Mouse (Mus musculus) limb, embryonic 10.5 days (tissue): ENCODE data around the gene Yap1. TPM values are rescaled to one million over a fixed set of nuclear protein-coding genes. Genes with fewer than 3 reads are reported as not detected.

Experiments used
- DNase-seq: peaks from one replicate; pipeline ENCODE4 v3.0.0-alpha.2; 2017; ENCODE audit warnings: low spot score
- H3K27ac ChIP-seq: fragments of 300-500 bp; sonication (generic); 2 replicates; pipeline ENCODE4 v1.5.1; 2016; ENCODE audit warnings: mild to moderate bottlenecking
- H3K27me3 ChIP-seq: fragments of 300-500 bp; sonication (generic); 2 replicates; pipeline ENCODE4 v1.6.1; 2016; ENCODE audit warnings: low read depth, mild to moderate bottlenecking; ENCODE audit not compliant: poor library complexity, severe bottlenecking
- H3K36me3 ChIP-seq: fragments of 300-500 bp; sonication (generic); 2 replicates; pipeline ENCODE4 v1.6.1; 2016; ENCODE audit warnings: mild to moderate bottlenecking, moderate library complexity
- H3K4me1 ChIP-seq: fragments of 300-500 bp; sonication (generic); 2 replicates; pipeline ENCODE4 v1.6.1; 2016
- H3K4me3 ChIP-seq: fragments of 300-500 bp; sonication (generic); 2 replicates; pipeline ENCODE4 v1.5.1; 2016; ENCODE audit warnings: mild to moderate bottlenecking, moderate library complexity
- H3K9me3 ChIP-seq: fragments of 300-500 bp; sonication (generic); replicated peaks from 2 replicates; pipeline ENCODE4 v1.6.1; 2016; ENCODE audit warnings: mild to moderate bottlenecking
- WGBS: fragments of 180-500 bp; shearing (Covaris S2); methylation state at CpG from one replicate; pipeline ENCODE4 v1.1.7; 2016; 5-methylcytosine and 5-hydroxymethylcytosine counted together
- polyA plus RNA-seq: library from polyadenylated mRNA; unstranded; fragments of >200 nt; fragmentation: Nextera tagmentation; extraction: Ambion mirVana; gene quantifications from 2 replicates; pipeline ENCODE4 v1.2.1, GENCODE M21; 2016

The Yap1 gene
- polyA plus RNA-seq: 49.6 and 55.6 TPM in 2 replicates

- Histone ChIP-seq H3K27ac (peak within 1 kb of the TSS; percentile 100), H3K4me1 (peaks cover 33% of the 10 kb centered on the region), H3K4me3 (peak within 1 kb of the TSS; percentile 85), H3K27me3 (no peaks in the 10 kb centered on the region), H3K36me3 (peaks cover 25% of the 10 kb centered on the region), H3K9me3 (no peaks in the 10 kb centered on the region)
- peak; percentile 93 for DNase-seq
- WGBS: under 1% methylated on average over 78 of the region's 79 CpGs
Measured at GRCm38 (mm10) chr9:8004370-8004991, at the start of gene Yap1. TSS of gene Yap1 (minus strand) at chr9:8004596.

- Histone ChIP-seq H3K27ac (peak overlapping the region; percentile 85), H3K4me3 (peak overlapping the region; percentile 69), H3K4me1 (peaks cover 14% of the 10 kb centered on the region), H3K27me3 (no peaks in the 10 kb centered on the region), H3K36me3 (no peaks in the 10 kb centered on the region), H3K9me3 (no peaks in the 10 kb centered on the region)
- no peak for DNase-seq
- WGBS: 17% methylated on average over 5 of the region's 5 CpGs
Measured at GRCm38 (mm10) chr9:8043044-8043387, 38.6 kb upstream of the Yap1 start.

GRCm38 (mm10) chr9:8042338-8043043, 38.1 kb upstream of the Yap1 start, which contains the start of gene Cfap300:
TSS of gene Cfap300 (minus strand) at chr9:8042823.
- under 1% methylated on average over 39 of the region's 39 CpGs for WGBS
- Histone ChIP-seq H3K36me3 (no peaks in the 10 kb centered on the region), H3K27me3 (no peaks in the 10 kb centered on the region), H3K4me3 (peak within 1 kb of the TSS; percentile 69), H3K9me3 (no peaks in the 10 kb centered on the region), H3K27ac (peak within 1 kb of the TSS; percentile 85), H3K4me1 (peaks cover 14% of the 10 kb centered on the region)
- peak; percentile 97 for DNase-seq

- H3K27me3 ChIP-seq: no peaks in the 10 kb centered on the region
- no peak overlapping the region for H3K27ac ChIP-seq
- peaks cover 8% of the 10 kb centered on the region for H3K4me1 ChIP-seq
- H3K4me3 ChIP-seq: no peak overlapping the region
- no peak for DNase-seq
- WGBS: 20% methylated on average over 7 of the region's 7 CpGs
- no peaks in the 10 kb centered on the region for H3K9me3 ChIP-seq
- no peaks in the 10 kb centered on the region for H3K36me3 ChIP-seq
Measured at GRCm38 (mm10) chr9:8035546-8035945, 31.1 kb upstream of the Yap1 start.

- Histone ChIP-seq H3K27ac (no peak overlapping the region), H3K4me1 (peaks cover 8% of the 10 kb centered on the region), H3K4me3 (no peak overlapping the region), H3K36me3 (no peaks in the 10 kb centered on the region), H3K27me3 (no peaks in the 10 kb centered on the region), H3K9me3 (no peaks in the 10 kb centered on the region)
- 53% methylated on average over 4 of the region's 4 CpGs for whole genome bisulfite sequencing
- no peak for DNase-seq
Measured at GRCm38 (mm10) chr9:8035091-8035490, 30.7 kb upstream of the Yap1 start.

GRCm38 (mm10) chr9:8034143-8034542, 29.7 kb upstream of the Yap1 start:
- no peak for DNase-seq
- H3K4me1 ChIP-seq: peaks cover 8% of the 10 kb centered on the region
- no peak overlapping the region for H3K4me3 ChIP-seq
- no peaks in the 10 kb centered on the region for H3K9me3 ChIP-seq
- WGBS: 71% methylated on average over 1 of the region's 1 CpGs
- H3K27ac ChIP-seq: no peak overlapping the region
- H3K36me3 ChIP-seq: no peaks in the 10 kb centered on the region
- no peaks in the 10 kb centered on the region for H3K27me3 ChIP-seq

GRCm38 (mm10) chr9:8032847-8033246, 28.5 kb upstream of the Yap1 start:
- no peak overlapping the region for H3K4me3 ChIP-seq
- no peak overlapping the region for H3K27ac ChIP-seq
- H3K36me3 ChIP-seq: no peaks in the 10 kb centered on the region
- no peak for DNase-seq
- peaks cover 8% of the 10 kb centered on the region for H3K4me1 ChIP-seq
- no peaks in the 10 kb centered on the region for H3K27me3 ChIP-seq
- 73% methylated on average over 5 of the region's 5 CpGs for WGBS
- no peaks in the 10 kb centered on the region for H3K9me3 ChIP-seq

GRCm38 (mm10) chr9:8018609-8019008, 14.2 kb upstream of the Yap1 start:
- DNase-seq: no peak
- WGBS: 85% methylated on average over 5 of the region's 5 CpGs
- no peaks in the 10 kb centered on the region for H3K9me3 ChIP-seq
- H3K27ac ChIP-seq: no peak overlapping the region
- no peaks in the 10 kb centered on the region for H3K36me3 ChIP-seq
- H3K27me3 ChIP-seq: no peaks in the 10 kb centered on the region
- H3K4me1 ChIP-seq: no peaks in the 10 kb centered on the region
- no peak overlapping the region for H3K4me3 ChIP-seq

GRCm38 (mm10) chr9:8017253-8017913, 13.0 kb upstream of the Yap1 start:
- H3K36me3 ChIP-seq: no peaks in the 10 kb centered on the region
- H3K9me3 ChIP-seq: no peaks in the 10 kb centered on the region
- H3K4me1 ChIP-seq: no peaks in the 10 kb centered on the region
- no peak for DNase-seq
- no peak overlapping the region for H3K27ac ChIP-seq
- WGBS: 59% methylated on average over 17 of the region's 20 CpGs
- H3K4me3 ChIP-seq: no peak overlapping the region
- no peaks in the 10 kb centered on the region for H3K27me3 ChIP-seq

- Histone ChIP-seq H3K36me3 (peaks cover 34% of the 10 kb centered on the region), H3K27ac (peak overlapping the region; percentile 100), H3K4me1 (peaks cover 34% of the 10 kb centered on the region), H3K9me3 (no peaks in the 10 kb centered on the region), H3K27me3 (no peaks in the 10 kb centered on the region), H3K4me3 (peak overlapping the region; percentile 85)
- DNase-seq: peak; percentile 83
- under 1% methylated on average over 76 of the region's 82 CpGs for WGBS
Measured at GRCm38 (mm10) chr9:8003301-8004271, 810 bp downstream of the Yap1 start.

GRCm38 (mm10) chr9:8002806-8003205, 1.6 kb downstream of the Yap1 start:
- Histone ChIP-seq H3K4me3 (peak overlapping the region; percentile 85), H3K27ac (peak overlapping the region; percentile 100), H3K27me3 (no peaks in the 10 kb centered on the region), H3K4me1 (peaks cover 34% of the 10 kb centered on the region), H3K9me3 (no peaks in the 10 kb centered on the region), H3K36me3 (peaks cover 41% of the 10 kb centered on the region)
- WGBS: 2% methylated on average over 12 of the region's 12 CpGs
- peak; percentile 32 for DNase-seq

GRCm38 (mm10) chr9:8001352-8001751, 3.0 kb downstream of the Yap1 start:
- Histone ChIP-seq H3K36me3 (peaks cover 55% of the 10 kb centered on the region), H3K27me3 (no peaks in the 10 kb centered on the region), H3K27ac (no peak overlapping the region), H3K4me1 (peaks cover 34% of the 10 kb centered on the region), H3K4me3 (peak overlapping the region; percentile 10; the same call in 1 of the 2 replicates), H3K9me3 (no peaks in the 10 kb centered on the region)
- DNase-seq: no peak
- 66% methylated on average over 7 of the region's 7 CpGs for WGBS
